Mouse (Mus musculus) C2C12 (cell line): ENCODE results near the gene Camkk2.

Experiments
- CEBPB ChIP-seq: IDR thresholded peaks from one replicate; pipeline ENCODE4 v1.6.1; 2011; ENCODE audit warnings: low read depth, mild to moderate bottlenecking, control low read depth, moderate library complexity
- CTCF ChIP-seq: IDR thresholded peaks from one replicate; pipeline ENCODE4 v1.5.1; 2011; ENCODE audit not compliant: control insufficient read depth, insufficient read depth, insufficient read length
- FOSL1 ChIP-seq: IDR thresholded peaks from one replicate; pipeline ENCODE4 v1.8.0; 2011; ENCODE audit warnings: mild to moderate bottlenecking, low read length; ENCODE audit not compliant: poor library complexity, insufficient read depth, severe bottlenecking
- MAX ChIP-seq: IDR thresholded peaks from one replicate; pipeline ENCODE4 v1.6.1; 2011; ENCODE audit warnings: mild to moderate bottlenecking, control low read depth
- MYOD1 ChIP-seq: IDR thresholded peaks from one replicate; pipeline ENCODE4 v1.6.1; 2011; ENCODE audit warnings: low read depth; ENCODE audit not compliant: control insufficient read depth, insufficient read length
- MYOG ChIP-seq: IDR thresholded peaks from one replicate; pipeline ENCODE4 v1.6.1; 2011; ENCODE audit not compliant: control insufficient read depth, insufficient read length; ENCODE audit errors: extremely low read depth
- USF1 ChIP-seq: IDR thresholded peaks from one replicate; pipeline ENCODE4 v1.6.1; 2011; ENCODE audit warnings: low read depth, mild to moderate bottlenecking, control low read depth, moderate library complexity

- TF ChIP-seq MYOD1: no peak
- no peak for TF ChIP-seq CTCF
- TF ChIP-seq MAX: no peak
- no peak for TF ChIP-seq USF1
- TF ChIP-seq CEBPB: no peak
- TF ChIP-seq MYOG: no peak
- no peak for TF ChIP-seq FOSL1
Observed at GRCm38 (mm10) chr5:122689153-122689552, 90.1 kb downstream of the Camkk2 start.
